Mouse (Mus musculus) stomach, postnatal 0 days (tissue): Measurements from ENCODE around the gene Nufip2.

Source experiments
- CTCF ChIP-seq: IDR thresholded peaks from 2 replicates; pipeline ENCODE4 v1.5.1; 2016; ENCODE audit warnings: antibody characterized with exemption, low read depth, mild to moderate bottlenecking, moderate library complexity
- EP300 ChIP-seq: optimal IDR thresholded peaks from 2 replicates; pipeline ENCODE3; 2016; ENCODE audit warnings: antibody characterized with exemption

- TF ChIP-seq CTCF, result no peak
- TF ChIP-seq EP300, result no peak
Observed at GRCm38 (mm10) chr11:77641390-77641789, 44.6 kb upstream of the Nufip2 start.
